Mouse (Mus musculus) forebrain, postnatal 0 days (tissue): ENCODE results near the gene Ulk4. TPM values are rescaled to one million over a fixed set of nuclear protein-coding genes. Genes with fewer than 3 reads are reported as not detected.

ENCODE experiments used
- ATAC-seq: fragments of 200-750 bp; cut with Nextera tagmentation; 2 replicates; pipeline ENCODE4 v1.8.0; 2017; ENCODE audit warnings: mild to moderate bottlenecking, moderate library complexity
- DNase-seq: peaks from one replicate; pipeline ENCODE4 v3.0.0-alpha.2; 2015
- H3K27ac ChIP-seq: fragments of 300-500 bp; sonication (generic); 2 replicates; pipeline ENCODE4 v1.5.1; 2014; ENCODE audit warnings: low read depth, mild to moderate bottlenecking, antibody characterized with exemption, low read length, moderate library complexity, mixed read lengths
- H3K27me3 ChIP-seq: fragments of 300-500 bp; sonication (generic); 2 replicates; pipeline ENCODE4 v1.6.1; 2014; ENCODE audit warnings: mild to moderate bottlenecking, low read length, mixed read lengths; ENCODE audit not compliant: insufficient read depth
- H3K36me3 ChIP-seq: fragments of 300-500 bp; sonication (generic); 2 replicates; pipeline ENCODE4 v1.6.1; 2014; ENCODE audit warnings: mild to moderate bottlenecking, moderate library complexity; ENCODE audit not compliant: insufficient read depth
- H3K4me1 ChIP-seq: fragments of 300-500 bp; sonication (generic); 2 replicates; pipeline ENCODE4 v1.6.1; 2014; ENCODE audit warnings: antibody characterized with exemption; ENCODE audit not compliant: insufficient read depth
- H3K4me2 ChIP-seq: fragments of 300-500 bp; sonication (generic); 2 replicates; pipeline ENCODE4 v1.6.1; 2014; ENCODE audit warnings: low read depth, mild to moderate bottlenecking, moderate library complexity
- H3K4me3 ChIP-seq: fragments of 300-500 bp; sonication (generic); 2 replicates; pipeline ENCODE4 v1.5.1; 2014; ENCODE audit warnings: low read depth, low read length, mixed read lengths
- H3K9ac ChIP-seq: fragments of 300-500 bp; sonication (generic); 2 replicates; pipeline ENCODE4 v1.6.1; 2014; ENCODE audit warnings: mild to moderate bottlenecking
- H3K9me3 ChIP-seq: fragments of 300-500 bp; sonication (generic); 2 replicates; pipeline ENCODE4 v1.6.1; 2016; ENCODE audit warnings: low read length
- CTCF ChIP-seq: sonication (generic); IDR thresholded peaks from 2 replicates; pipeline ENCODE4 v1.5.1; 2016; ENCODE audit warnings: antibody characterized with exemption, control low read depth, low read depth
- WGBS: fragments of 180-500 bp; shearing (Covaris S2); extraction: QIAGEN DNeasy Blood & Tissue Kit; methylation state at CpG from one replicate; pipeline ENCODE4 v1.1.7; 2014; 5-methylcytosine and 5-hydroxymethylcytosine counted together
- microRNA-seq, 2 experiments: library from miRNA; unstranded; fragments of <30 nt; microRNA quantifications; one replicate each; pipeline ENCODE4; 2016
- polyA plus RNA-seq: library from polyadenylated mRNA; unstranded; fragments of >200 nt; fragmentation: Nextera tagmentation; extraction: Ambion mirVana; gene quantifications from 2 replicates; pipeline ENCODE4 v1.2.1, GENCODE M21; 2015
- total RNA-seq: library from RNA; depleted of rRNA; stranded (reverse); fragments of >200 nt; gene quantifications from 2 replicates; pipeline ENCODE4 v1.2.3, GENCODE M21; 2014; rRNA removed

Ulk4 gene
- total and polyA plus RNA-seq, 2 experiments from 2014 or later: 13.3 to 105 TPM

- H3K9me3 ChIP-seq: no peaks in the 10 kb centered on the region
- H3K36me3 ChIP-seq: no peaks in the 10 kb centered on the region
- no peak overlapping the region for H3K4me3 ChIP-seq
- no peak overlapping the region for H3K9ac ChIP-seq
- 91% methylated on average over 4 of the region's 4 CpGs for WGBS
- no peak overlapping the region for H3K4me2 ChIP-seq
- no peak for TF ChIP-seq CTCF
- ATAC-seq (no peak), DNase-seq (no peak)
- H3K27me3 ChIP-seq: no peaks in the 10 kb centered on the region
- H3K27ac ChIP-seq: no peak overlapping the region
- H3K4me1 ChIP-seq: no peaks in the 10 kb centered on the region
These were observed 362.6 kb downstream of the Ulk4 start for GRCm38 (mm10) chr9:120914429-120914828.

GRCm38 (mm10) chr9:120913152-120913551 lies 363.8 kb downstream of the Ulk4 start:
- WGBS: 84% methylated on average over 13 of the region's 13 CpGs
- no peak for DNase-seq

DNA sequence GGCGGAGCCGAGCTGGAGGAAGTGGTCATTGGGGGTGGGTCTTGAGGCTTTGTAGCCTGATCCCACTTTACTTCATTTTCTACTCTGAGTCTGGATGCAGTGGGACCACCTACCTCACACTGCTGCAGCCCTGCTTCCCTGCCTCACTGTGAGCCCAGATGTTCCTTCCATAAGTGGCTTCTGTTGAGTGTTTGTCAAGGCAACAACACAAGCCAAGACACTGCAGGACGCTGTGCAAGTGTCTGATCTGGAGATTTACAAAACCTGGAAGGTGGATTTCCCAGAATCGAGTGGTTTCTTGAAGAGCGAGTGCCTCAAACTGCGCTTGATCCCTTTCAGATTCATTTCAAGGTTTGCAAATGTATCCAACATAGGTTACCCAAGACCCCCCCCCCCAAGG lies 368.5 kb downstream of the Ulk4 start:
- no peak for ATAC-seq
- H3K4me1 ChIP-seq: no peaks in the 10 kb centered on the region
- WGBS: 83% methylated on average over 6 of the region's 6 CpGs

More at GRCm38 (mm10) chr9:120913152-120913551, 363.8 kb downstream of the Ulk4 start:
- no peaks in the 10 kb centered on the region for H3K36me3 ChIP-seq
- H3K27ac ChIP-seq: no peak overlapping the region
- H3K4me1 ChIP-seq: no peaks in the 10 kb centered on the region
- ATAC-seq: no peak
- no peak overlapping the region for H3K4me2 ChIP-seq
- no peaks in the 10 kb centered on the region for H3K9me3 ChIP-seq
- no peaks in the 10 kb centered on the region for H3K27me3 ChIP-seq
- no peak overlapping the region for H3K4me3 ChIP-seq
- H3K9ac ChIP-seq: no peak overlapping the region
- no peak for TF ChIP-seq CTCF

More for the DNA sequence above, 368.5 kb downstream of the Ulk4 start:
- Histone ChIP-seq H3K4me2 (no peak overlapping the region), H3K9ac (no peak overlapping the region), H3K36me3 (no peaks in the 10 kb centered on the region), H3K4me3 (no peak overlapping the region), H3K9me3 (no peaks in the 10 kb centered on the region), H3K27me3 (no peaks in the 10 kb centered on the region), H3K27ac (no peak overlapping the region)
- DNase-seq: no peak
- TF ChIP-seq CTCF: no peak

Small RNA genes within 50 kb of the gene (microRNA-seq; reads per million reads assigned to microRNA genes)
- gene Mir7090: 0.37 to 0.77 reads per million in 2 experiments

Other genes starting within 250 kb of the Ulk4 start
- 115 and 116 TPM in 2 replicates for gene Trak1, start 20.3 kb upstream of the Ulk4 start, total RNA-seq
- gene Trak1, start 20.3 kb upstream of the Ulk4 start, polyA plus RNA-seq: 46.2 and 61.8 TPM in 2 replicates
- gene Cck, start 218.5 kb upstream of the Ulk4 start, total RNA-seq: 150 and 194 TPM in 2 replicates
- 172 and 174 TPM in 2 replicates for gene Cck, start 218.5 kb upstream of the Ulk4 start, polyA plus RNA-seq